ENCODE assay signal across 8 mouse cellular contexts in genomic region chr3:37418341-37418740, GRCm38 (mm10). TPM values are rescaled to one million over a fixed set of nuclear protein-coding genes. Genes with fewer than 3 reads are reported as not detected.
DNase-seq lines count a peak whose midpoint lies in the region; ATAC-seq and TF ChIP-seq lines count a peak whose summit lies in the region.

No protein-coding gene starts in this region.

- peaks cover 29% of the 10 kb centered on the region for H3K79me2 ChIP-seq in myocyte (ENCODE audit: control insufficient read depth, insufficient read depth)

- DNase-seq in kidney, postnatal 25 days = no peak
- no peak for DNase-seq in lung, postnatal 4 days
- DNase-seq in urinary bladder, adult 2 months (ENCODE audit: low spot score) = no peak

- no peak overlapping the region for H3ac ChIP-seq in myocyte (ENCODE audit: control insufficient read depth, insufficient read length)

- no peaks in the 10 kb centered on the region for H3K27me3 ChIP-seq in kidney, embryonic 15.5 days
- H3K27me3 ChIP-seq in embryonic facial prominence, embryonic 13.5 days = no peaks in the 10 kb centered on the region
- H3K27me3 ChIP-seq in intestine, embryonic 15.5 days (replicated peaks) = no peaks in the 10 kb centered on the region
- H3K27me3 ChIP-seq in myocyte (ENCODE audit: control insufficient read depth, insufficient read depth, insufficient read length) = no peaks in the 10 kb centered on the region

- peak overlapping the region; percentile 82; the same call in 1 of the 2 replicates for H3K9ac ChIP-seq in kidney, embryonic 15.5 days
- peak overlapping the region; percentile 84 for H3K9ac ChIP-seq in embryonic facial prominence, embryonic 13.5 days
- no peak overlapping the region for H3K9ac ChIP-seq in intestine, embryonic 15.5 days

- peaks cover 19% of the 10 kb centered on the region for H3K4me1 ChIP-seq in kidney, embryonic 15.5 days
- H3K4me1 ChIP-seq in embryonic facial prominence, embryonic 13.5 days = peaks cover 20% of the 10 kb centered on the region
- H3K4me1 ChIP-seq in intestine, embryonic 15.5 days (replicated peaks) = peaks cover 8% of the 10 kb centered on the region; the same call in 1 of the 2 replicates

- TF ChIP-seq POLR2A in myocyte (IDR thresholded peaks at IDR 0.05; ENCODE audit: insufficient read length, low read depth) = no peak

- H3K36me3 ChIP-seq in kidney, embryonic 15.5 days = 0 out of 2 replicates have a peak, but pooled peaks cover under 1% of the 10 kb centered on the region
- H3K36me3 ChIP-seq in embryonic facial prominence, embryonic 13.5 days = no peaks in the 10 kb centered on the region
- no peaks in the 10 kb centered on the region for H3K36me3 ChIP-seq in intestine, embryonic 15.5 days
- peaks cover 4% of the 10 kb centered on the region for H3K36me3 ChIP-seq in myocyte (ENCODE audit: control insufficient read depth, insufficient read depth)

- 71% methylated on average over 5 of the region's 5 CpGs for WGBS in kidney, embryonic 15.5 days
- WGBS in embryonic facial prominence, embryonic 13.5 days = 76% methylated on average over 5 of the region's 5 CpGs
- WGBS in intestine, embryonic 15.5 days = 69% methylated on average over 5 of the region's 5 CpGs

- ATAC-seq in kidney, embryonic 15.5 days (replicated peaks; ENCODE audit: low FRiP score) = no peak
- ATAC-seq in embryonic facial prominence, embryonic 13.5 days (ENCODE audit: insufficient number of reproducible peaks, insufficient read depth, low FRiP score, low TSS enrichment, low read depth) = no peak
- no peak for ATAC-seq in intestine, embryonic 15.5 days
- no peak for ATAC-seq in granulocyte monocyte progenitor cell, adult 5-6 weeks (replicated peaks; ENCODE audit: poor library complexity, severe bottlenecking)

- H3K27ac ChIP-seq in kidney, embryonic 15.5 days = no peak overlapping the region
- no peak overlapping the region for H3K27ac ChIP-seq in embryonic facial prominence, embryonic 13.5 days
- H3K27ac ChIP-seq in intestine, embryonic 15.5 days = no peak overlapping the region

- no peaks in the 10 kb centered on the region for H3K9me3 ChIP-seq in kidney, embryonic 15.5 days (replicated peaks)
- H3K9me3 ChIP-seq in embryonic facial prominence, embryonic 13.5 days = no peaks in the 10 kb centered on the region
- H3K9me3 ChIP-seq in intestine, embryonic 15.5 days = no peaks in the 10 kb centered on the region

- H3K4me2 ChIP-seq in kidney, embryonic 15.5 days = peak overlapping the region; percentile 79
- peak overlapping the region; percentile 75 for H3K4me2 ChIP-seq in embryonic facial prominence, embryonic 13.5 days
- peak overlapping the region; percentile 78 for H3K4me2 ChIP-seq in intestine, embryonic 15.5 days (replicated peaks)
- H3K4me2 ChIP-seq in myocyte (ENCODE audit: low read depth) = peak overlapping the region; percentile 63

- peak overlapping the region; percentile 89 for H3K4me3 ChIP-seq in kidney, embryonic 15.5 days (replicated peaks)
- peak overlapping the region; percentile 88 for H3K4me3 ChIP-seq in embryonic facial prominence, embryonic 13.5 days
- peak overlapping the region; percentile 86 for H3K4me3 ChIP-seq in intestine, embryonic 15.5 days (replicated peaks)
- peak overlapping the region; percentile 79 for H3K4me3 ChIP-seq in myocyte

TF ChIP-seq in myocyte, 11 proteins besides CTCF, POLR2A, EP300 and RAD21:
- TF ChIP-seq MAX (IDR thresholded peaks at IDR 0.05; ENCODE audit: low read depth) = no peak
- TF ChIP-seq TCF3 (IDR thresholded peaks at IDR 0.05; ENCODE audit: insufficient read length, low read depth) = no peak
- TF ChIP-seq CEBPB (IDR thresholded peaks at IDR 0.05; ENCODE audit: insufficient read depth, poor library complexity, severe bottlenecking) = no peak
- TF ChIP-seq POLR2AphosphoS2 (IDR thresholded peaks at IDR 0.05; ENCODE audit: insufficient read length, low read depth) = no peak
- TF ChIP-seq E2F4 (IDR thresholded peaks at IDR 0.05; ENCODE audit: insufficient read depth) = no peak
- no peak for TF ChIP-seq USF1 (IDR thresholded peaks at IDR 0.05; ENCODE audit: low read depth)
- no peak for TF ChIP-seq SRF (IDR thresholded peaks at IDR 0.05; ENCODE audit: control insufficient read depth, insufficient read length, low read depth)
- no peak for TF ChIP-seq REST (IDR thresholded peaks at IDR 0.05; ENCODE audit: insufficient read depth, insufficient read length)
- no peak for TF ChIP-seq MYOG (IDR thresholded peaks at IDR 0.05; ENCODE audit: control insufficient read depth in 1 of 3, insufficient read depth in 1 of 3, insufficient read length in 2 of 3, low read depth in 2 of 3)
- TF ChIP-seq MYOD1 (IDR thresholded peaks at IDR 0.05; ENCODE audit: control insufficient read depth in 1 of 3, insufficient read length in 2 of 3, low read depth in 2 of 3) = no peak
- TF ChIP-seq TCF12 (IDR thresholded peaks at IDR 0.05; ENCODE audit: insufficient read depth, poor library complexity, severe bottlenecking) = no peak
TF ChIP-seq in myocyte: peak in this region for 0.

RNA-seq across cellular contexts. Expression of gene Spata5, which starts 1.4 kb away (rescaled TPM):
- 38.7 and 48.0 TPM in 2 replicates for polyA plus RNA-seq in kidney, embryonic 15.5 days (2015; fragmentation: Nextera tagmentation; extraction: Ambion mirVana)
- 42.8 and 47.0 TPM in 2 replicates for polyA plus RNA-seq in embryonic facial prominence, embryonic 13.5 days (2015; fragmentation: Nextera tagmentation; extraction: Ambion mirVana)
- 31.1 and 34.5 TPM in 2 replicates for polyA plus RNA-seq in intestine, embryonic 15.5 days (2015; fragmentation: Nextera tagmentation; extraction: Ambion mirVana)
- 24.2 TPM for polyA plus RNA-seq in myocyte (2012; fragmentation: generic; extraction: Trizol)
- 30.6 and 64.1 TPM in 2 replicates for total RNA-seq in granulocyte monocyte progenitor cell, adult 5-6 weeks (2014; fragmentation: Nextera tagmentation)
- 116 and 141 TPM in 2 replicates for total RNA-seq in granulocyte monocyte progenitor cell, adult 5-6 weeks (2017)
- polyA plus RNA-seq in urinary bladder, adult 2 months (2012; rRNA removed) = 6.2 and 8.1 TPM in 2 replicates

RNA-seq across cellular contexts. Expression of gene Nudt6, which starts 1.7 kb away (rescaled TPM):
- 5.2 and 5.6 TPM in 2 replicates for polyA plus RNA-seq in kidney, embryonic 15.5 days (2015; fragmentation: Nextera tagmentation; extraction: Ambion mirVana)
- polyA plus RNA-seq in embryonic facial prominence, embryonic 13.5 days (2015; fragmentation: Nextera tagmentation; extraction: Ambion mirVana) = 4.7 and 6.5 TPM in 2 replicates
- polyA plus RNA-seq in intestine, embryonic 15.5 days (2015; fragmentation: Nextera tagmentation; extraction: Ambion mirVana) = 8.1 and 8.5 TPM in 2 replicates
- 10.8 TPM for polyA plus RNA-seq in myocyte (2012; fragmentation: generic; extraction: Trizol)
- total RNA-seq in granulocyte monocyte progenitor cell, adult 5-6 weeks (2014; fragmentation: Nextera tagmentation) = 17.3 and 19.0 TPM in 2 replicates
- total RNA-seq in granulocyte monocyte progenitor cell, adult 5-6 weeks (2017) = 13.4 and 27.7 TPM in 2 replicates
- polyA plus RNA-seq in urinary bladder, adult 2 months (2012; rRNA removed) = 12.8 and 13.4 TPM in 2 replicates
